ENCODE assay signal across 11 mouse cellular contexts in the genomic region with DNA sequence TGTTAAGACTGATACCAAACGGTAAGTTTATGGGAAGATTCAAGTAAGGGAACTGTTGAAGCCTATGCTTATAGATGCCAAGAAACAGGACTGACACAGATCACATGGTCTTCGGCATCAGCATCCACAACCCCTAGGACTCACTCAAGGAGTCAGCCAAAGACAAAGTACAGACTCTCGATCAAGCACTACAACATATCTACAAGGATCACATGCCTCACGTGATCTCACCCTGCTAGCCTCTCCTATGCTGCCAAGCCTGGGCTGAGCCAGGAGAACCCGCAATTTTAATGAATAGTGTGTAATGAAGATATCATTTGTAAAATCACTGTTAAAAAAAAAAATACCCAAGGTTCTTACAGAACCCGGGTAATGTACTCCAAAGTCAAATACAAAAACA. TPM values are rescaled to one million over a fixed set of nuclear protein-coding genes. Genes with fewer than 3 reads are reported as not detected.
DNase-seq lines count a peak whose midpoint lies in the region; ATAC-seq lines count a peak whose summit lies in the region.
"Had no signal": no experiment of that assay in that cellular context is flagged by ENCODE, and none has a peak within 500 bp of the region (broad histone marks: within the 10 kb centered on the region; RNA-seq: fewer than 3 reads in every experiment).

No protein-coding gene starts in this region.

- H3K9me3 ChIP-seq in kidney, embryonic 14.5 days (ENCODE audit: control insufficient read depth, low read length) = no peaks in the 10 kb centered on the region
- H3K9me3 ChIP-seq in embryonic facial prominence, embryonic 14.5 days (ENCODE audit: control insufficient read depth, low read length) = no peaks in the 10 kb centered on the region
- H3K9me3 ChIP-seq in kidney, embryonic 16.5 days (ENCODE audit: low read length) = no peaks in the 10 kb centered on the region
- no peaks in the 10 kb centered on the region for H3K9me3 ChIP-seq in midbrain, embryonic 15.5 days

- H3K27ac ChIP-seq in kidney, embryonic 14.5 days (ENCODE audit: low read depth, low read length) = no peak overlapping the region
- H3K27ac ChIP-seq in embryonic facial prominence, embryonic 14.5 days (replicated peaks; ENCODE audit: low read depth, low read length) = no peak overlapping the region
- no peak overlapping the region for H3K27ac ChIP-seq in kidney, embryonic 16.5 days (ENCODE audit: low read length)
- no peak overlapping the region for H3K27ac ChIP-seq in midbrain, embryonic 15.5 days

- H3K4me1 ChIP-seq in kidney, embryonic 14.5 days (ENCODE audit: control insufficient read depth, insufficient read depth, low read length) = peaks cover 6% of the 10 kb centered on the region; the same call in 1 of the 2 replicates
- H3K4me1 ChIP-seq in embryonic facial prominence, embryonic 14.5 days (ENCODE audit: control insufficient read depth, insufficient read depth, low read length) = peaks cover 16% of the 10 kb centered on the region
- peaks cover 20% of the 10 kb centered on the region for H3K4me1 ChIP-seq in kidney, embryonic 16.5 days (ENCODE audit: insufficient read depth, low read length)
- H3K4me1 ChIP-seq in midbrain, embryonic 15.5 days = peaks cover 27% of the 10 kb centered on the region

- DNase-seq in kidney, postnatal 4 days = no peak
- DNase-seq in embryonic facial prominence, embryonic 14.5 days (ENCODE audit: low spot score) = no peak
- DNase-seq in left cerebral cortex, adult 9 months (ENCODE audit: low spot score in 2 of 2) = no peak
- DNase-seq in layer of hippocampus, adult 18-20 months (ENCODE audit: low spot score in 2 of 2) = no peak
- DNase-seq: cerebellum, postnatal 10 days; gastrocnemius, postnatal 10 days had no signal

- H3K27me3 ChIP-seq in kidney, embryonic 14.5 days (ENCODE audit: control insufficient read depth, insufficient read depth, low read length) = no peaks in the 10 kb centered on the region
- no peaks in the 10 kb centered on the region for H3K27me3 ChIP-seq in embryonic facial prominence, embryonic 14.5 days (replicated peaks; ENCODE audit: control insufficient read depth, insufficient read depth, low read length)
- no peaks in the 10 kb centered on the region for H3K27me3 ChIP-seq in kidney, embryonic 16.5 days (ENCODE audit: insufficient read depth, low read length)
- H3K27me3 ChIP-seq in midbrain, embryonic 15.5 days (replicated peaks) = no peaks in the 10 kb centered on the region
- H3K27me3 ChIP-seq: CH12.LX had no signal

- 88% methylated on average over 6 of the region's 6 CpGs for WGBS in kidney, embryonic 14.5 days
- WGBS in embryonic facial prominence, embryonic 14.5 days = 76% methylated on average over 6 of the region's 6 CpGs
- 83% methylated on average over 6 of the region's 6 CpGs for WGBS in kidney, embryonic 16.5 days
- 86% methylated on average over 6 of the region's 6 CpGs for WGBS in midbrain, embryonic 15.5 days

- no peaks in the 10 kb centered on the region; the same call in 1 of the 2 replicates for H3K36me3 ChIP-seq in kidney, embryonic 14.5 days (ENCODE audit: control insufficient read depth, insufficient read depth, low read length)
- H3K36me3 ChIP-seq in embryonic facial prominence, embryonic 14.5 days (ENCODE audit: control insufficient read depth, insufficient read depth, low read length) = no peaks in the 10 kb centered on the region
- no peaks in the 10 kb centered on the region for H3K36me3 ChIP-seq in kidney, embryonic 16.5 days (ENCODE audit: insufficient read depth, low read length)
- no peaks in the 10 kb centered on the region for H3K36me3 ChIP-seq in midbrain, embryonic 15.5 days (replicated peaks)

- H3K4me2 ChIP-seq in kidney, embryonic 14.5 days (replicated peaks; ENCODE audit: low read depth, low read length) = no peak overlapping the region
- peak overlapping the region; percentile 61 for H3K4me2 ChIP-seq in embryonic facial prominence, embryonic 14.5 days (ENCODE audit: low read depth, low read length)
- peak overlapping the region; percentile 82; the same call in 1 of the 2 replicates for H3K4me2 ChIP-seq in kidney, embryonic 16.5 days (replicated peaks; ENCODE audit: low read depth, low read length)
- peak overlapping the region; percentile 61 for H3K4me2 ChIP-seq in midbrain, embryonic 15.5 days

- no peak for ATAC-seq in kidney, embryonic 14.5 days (ENCODE audit: low FRiP score, low TSS enrichment)
- no peak for ATAC-seq in embryonic facial prominence, embryonic 14.5 days (ENCODE audit: low read depth)
- ATAC-seq in kidney, embryonic 16.5 days (ENCODE audit: low FRiP score, low TSS enrichment) = no peak
- ATAC-seq in midbrain, embryonic 15.5 days (replicated peaks) = no peak
- no peak for ATAC-seq in CD4-positive, CD25-positive, alpha-beta regulatory T cell, adult 4 months

- H3K4me3 ChIP-seq in kidney, embryonic 14.5 days (ENCODE audit: low read length) = peak overlapping the region; percentile 83; the same call in 1 of the 2 replicates
- 0 out of 2 replicates have a peak overlapping the region, but pooled peaks have one; percentile 93 for H3K4me3 ChIP-seq in embryonic facial prominence, embryonic 14.5 days (ENCODE audit: low read depth, low read length)
- no peak overlapping the region for H3K4me3 ChIP-seq in kidney, embryonic 16.5 days (ENCODE audit: low read length)
- peak overlapping the region; percentile 87; the same call in 1 of the 2 replicates for H3K4me3 ChIP-seq in midbrain, embryonic 15.5 days

- no peak overlapping the region for H3K9ac ChIP-seq in kidney, embryonic 14.5 days (ENCODE audit: low read depth, low read length)
- H3K9ac ChIP-seq in embryonic facial prominence, embryonic 14.5 days (ENCODE audit: low read depth, low read length) = no peak overlapping the region
- no peak overlapping the region for H3K9ac ChIP-seq in kidney, embryonic 16.5 days (replicated peaks; ENCODE audit: low read length)
- H3K9ac ChIP-seq in midbrain, embryonic 15.5 days = no peak overlapping the region

RNA-seq across cellular contexts. Expression of a gene that starts 1.7 kb away (rescaled TPM):
- polyA plus RNA-seq in kidney, embryonic 14.5 days (2014; fragmentation: Nextera tagmentation; extraction: Ambion mirVana) = 54.9 and 60.9 TPM in 2 replicates
- polyA plus RNA-seq in embryonic facial prominence, embryonic 14.5 days (2014; fragmentation: Nextera tagmentation; extraction: Ambion mirVana) = 36.2 and 40.9 TPM in 2 replicates
- polyA plus RNA-seq in kidney, embryonic 16.5 days (2015; fragmentation: Nextera tagmentation; extraction: Ambion mirVana) = 49.3 and 50.9 TPM in 2 replicates
- polyA plus RNA-seq in midbrain, embryonic 15.5 days (2015; fragmentation: Nextera tagmentation; extraction: Ambion mirVana) = 95.0 and 100 TPM in 2 replicates
- total RNA-seq in layer of hippocampus, adult 18-20 months (2021) = 10 to 100 TPM; 81.4 to 83.4 TPM
- polyA plus RNA-seq in CD4-positive, CD25-positive, alpha-beta regulatory T cell, adult 4 months (2017; shearing (Covaris generic)) = 10 to 100 TPM; 22.0 to 42.2 TPM

RNA-seq across cellular contexts. Expression of a gene that starts 46.0 kb away (rescaled TPM):
- polyA plus RNA-seq in kidney, embryonic 14.5 days (2014; fragmentation: Nextera tagmentation; extraction: Ambion mirVana) = 3.2 and 4.2 TPM in 2 replicates
- 4.2 and 5.6 TPM in 2 replicates for polyA plus RNA-seq in embryonic facial prominence, embryonic 14.5 days (2014; fragmentation: Nextera tagmentation; extraction: Ambion mirVana)
- 4.3 and 5.4 TPM in 2 replicates for polyA plus RNA-seq in kidney, embryonic 16.5 days (2015; fragmentation: Nextera tagmentation; extraction: Ambion mirVana)
- polyA plus RNA-seq in midbrain, embryonic 15.5 days (2015; fragmentation: Nextera tagmentation; extraction: Ambion mirVana) = 3.3 and 3.7 TPM in 2 replicates
- total RNA-seq in layer of hippocampus, adult 18-20 months (2021) = 1 to 10 TPM; 8.7 to 8.9 TPM
- under 1 TPM in 1 of 2 experiments, not detected in 1; 0.38 TPM for polyA plus RNA-seq in CD4-positive, CD25-positive, alpha-beta regulatory T cell, adult 4 months (2017; shearing (Covaris generic))

RNA-seq across cellular contexts. Expression of a gene that starts 55.3 kb away (rescaled TPM):
- polyA plus RNA-seq in kidney, embryonic 14.5 days (2014; fragmentation: Nextera tagmentation; extraction: Ambion mirVana) = 0.49 and 1.2 TPM in 2 replicates
- 1.2 and 1.3 TPM in 2 replicates for polyA plus RNA-seq in embryonic facial prominence, embryonic 14.5 days (2014; fragmentation: Nextera tagmentation; extraction: Ambion mirVana)
- 1.2 TPM in 2 replicates for polyA plus RNA-seq in kidney, embryonic 16.5 days (2015; fragmentation: Nextera tagmentation; extraction: Ambion mirVana)
- polyA plus RNA-seq in midbrain, embryonic 15.5 days (2015; fragmentation: Nextera tagmentation; extraction: Ambion mirVana) = 0.37 and 0.45 TPM in 2 replicates
- total RNA-seq in layer of hippocampus, adult 18-20 months (2021) = 1 to 10 TPM; 8.8 to 9.3 TPM
- 1 to 10 TPM in 1 of 2 experiments, under 1 TPM in 1; 0.70 to 1.9 TPM for polyA plus RNA-seq in CD4-positive, CD25-positive, alpha-beta regulatory T cell, adult 4 months (2017; shearing (Covaris generic))
